Mouse (Mus musculus): ENCODE data around the gene Ercc4.
"Not testable (repeated sequence)": the region's sequence is repeated elsewhere in the genome, so short reads cannot be mapped to it uniquely, and the experiment has no call there.

Gene Ercc4

DNA sequence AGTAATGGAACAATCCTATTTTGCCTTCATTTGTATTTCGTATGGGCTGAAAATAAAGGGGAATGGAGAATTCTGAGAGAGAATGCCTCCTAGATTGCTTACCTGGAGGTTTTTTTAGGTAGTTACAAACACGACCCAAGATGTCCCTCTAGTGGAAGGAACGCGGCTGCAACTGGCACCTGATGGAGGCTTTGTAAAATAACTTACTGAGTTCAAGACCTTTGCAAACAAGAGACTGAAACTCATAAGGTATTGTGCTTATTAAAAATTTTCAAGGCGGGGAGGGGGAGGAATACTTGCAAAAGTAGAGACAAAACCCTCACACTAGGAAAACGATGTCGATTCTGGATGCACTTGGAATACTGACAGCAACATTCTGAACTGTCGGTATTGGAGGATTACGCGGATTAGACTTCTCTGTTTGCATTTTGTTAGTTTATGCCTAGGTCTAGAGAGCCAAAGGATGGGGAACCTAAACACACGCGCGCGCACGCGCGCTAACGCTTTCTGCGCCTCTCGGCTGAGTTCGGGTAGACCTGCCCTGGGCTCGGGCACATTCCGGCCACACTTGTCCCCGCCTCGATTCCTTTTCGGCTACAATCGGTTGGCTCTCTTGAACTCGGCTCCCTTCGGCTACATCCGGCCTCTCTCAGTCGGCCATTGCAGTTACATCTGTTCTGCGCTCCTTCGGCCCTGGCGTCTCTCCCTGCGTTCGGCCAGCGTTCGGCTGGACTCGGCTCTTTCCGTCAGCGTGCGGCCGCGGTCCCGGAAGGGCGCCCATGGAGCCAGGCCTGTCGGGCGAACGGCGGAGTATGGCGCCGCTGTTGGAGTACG is at the start of gene Ercc4:
Gene Ercc4 (plus strand): TSS at position 529 of the 834 bp plus-strand sequence.
- DNase-seq, result peak; percentile 99

DNA sequence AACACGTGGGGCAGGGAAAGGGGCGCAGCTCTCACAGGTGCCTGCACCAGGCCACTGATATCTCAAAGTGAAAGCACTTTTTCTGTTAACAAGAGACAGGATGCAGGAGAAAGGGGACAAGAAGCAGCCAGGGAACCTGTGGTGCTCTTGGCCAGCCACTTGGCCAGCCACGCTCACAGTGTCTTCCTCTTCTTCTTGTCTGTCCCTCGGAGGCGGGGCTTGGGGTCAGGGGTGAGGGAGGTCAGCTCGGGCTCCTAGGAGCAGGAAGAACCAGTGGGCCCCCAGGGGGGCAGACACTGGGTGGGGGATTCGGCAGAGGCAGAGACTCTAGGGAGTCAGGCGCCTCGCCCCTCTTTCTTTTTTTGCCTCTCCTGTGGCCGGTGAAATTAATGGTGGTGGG is 48.4 kb upstream of the Ercc4 start:
- DNase-seq, result peak; percentile 12

DNA sequence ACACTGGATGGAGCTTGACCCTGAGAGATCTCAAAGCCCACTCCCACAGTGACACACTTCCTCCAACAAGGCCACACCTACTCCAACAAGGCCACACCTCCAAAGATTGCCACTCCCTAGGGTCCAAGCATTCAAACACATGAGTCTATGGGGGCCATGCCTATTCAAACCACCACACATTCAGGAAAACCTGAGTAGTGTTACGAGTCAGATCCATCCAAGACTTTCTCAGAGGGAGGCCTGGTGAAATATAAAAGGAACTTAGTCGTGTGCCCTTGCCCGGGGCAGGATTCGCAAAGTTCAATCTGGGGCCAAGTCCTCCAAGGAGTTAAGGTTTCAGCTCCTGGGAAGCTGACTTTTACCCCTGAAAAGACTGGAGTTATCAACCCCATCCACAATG is 35.3 kb upstream of the Ercc4 start:
- DNase-seq, result no peak

DNA sequence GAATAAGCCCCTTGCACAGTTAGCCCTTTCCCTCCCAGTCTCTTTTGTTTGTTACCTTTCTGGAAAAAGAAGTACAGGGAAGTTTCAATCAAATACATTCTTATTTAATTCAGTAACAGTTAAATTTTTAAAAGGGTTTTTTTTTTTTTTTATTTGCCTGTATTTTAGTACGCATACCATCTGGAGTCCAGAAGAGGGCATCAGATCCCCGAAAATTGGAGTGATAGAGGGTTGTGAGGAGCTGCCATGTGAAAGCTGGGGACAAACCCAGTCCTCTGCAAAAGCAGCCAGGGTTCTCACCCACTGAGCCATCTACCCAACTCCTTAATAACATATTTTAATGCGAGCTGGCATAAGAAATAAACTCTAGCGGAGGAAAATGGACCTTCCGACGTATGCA is 29.3 kb upstream of the Ercc4 start:
- DNase-seq, result no peak

DNA sequence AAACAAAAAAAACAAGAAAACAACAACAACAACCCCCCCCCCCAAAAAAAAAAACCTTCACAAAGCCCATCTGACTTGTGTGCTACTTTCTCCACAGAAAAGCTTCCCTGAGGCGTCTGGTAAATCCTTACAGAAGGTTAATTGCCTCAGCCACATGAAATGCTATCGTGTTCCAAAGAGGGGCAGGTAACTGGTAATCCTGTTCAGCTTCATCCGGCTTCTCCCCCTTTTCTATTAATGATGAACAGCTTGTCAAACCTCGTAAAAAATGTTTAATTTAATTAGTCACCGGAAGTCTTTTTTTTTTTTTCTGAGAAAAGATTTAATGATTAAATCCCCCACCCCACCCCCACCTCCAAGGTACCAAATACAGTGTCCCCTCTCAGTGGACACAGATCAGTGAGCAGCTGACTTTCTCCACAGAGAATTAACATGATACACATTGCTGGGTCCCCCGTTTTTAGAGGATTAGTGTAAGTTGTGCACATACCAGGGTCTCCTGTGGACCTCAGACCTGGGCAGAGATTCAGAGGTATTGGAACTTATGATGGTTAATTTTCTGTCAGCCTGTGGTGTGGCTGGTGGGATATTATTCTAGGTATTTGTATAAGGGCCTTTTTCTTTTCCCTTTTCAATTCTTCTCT is 26.2 kb upstream of the Ercc4 start:
- no peak for DNase-seq

DNA sequence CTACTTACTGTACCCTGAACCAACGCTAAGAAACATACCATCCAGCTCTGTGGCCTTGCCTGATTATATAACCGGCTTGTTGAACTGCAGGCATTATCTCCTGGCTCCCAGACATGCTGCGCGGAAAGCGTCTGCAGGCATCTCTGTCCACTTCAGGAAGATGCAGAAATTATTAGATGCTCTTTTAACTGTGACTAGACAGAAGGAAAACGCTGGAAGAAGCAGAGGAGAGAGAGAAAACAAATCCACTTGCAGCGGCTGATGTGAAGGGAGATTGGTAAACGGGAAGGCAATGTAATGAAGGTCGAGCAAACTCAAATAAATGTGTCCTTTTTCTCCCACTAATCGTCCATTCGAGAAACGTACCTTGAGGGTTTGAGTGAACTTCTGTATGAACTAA is 1.1 kb upstream of the Ercc4 start:
- DNase-seq, result no peak

DNA sequence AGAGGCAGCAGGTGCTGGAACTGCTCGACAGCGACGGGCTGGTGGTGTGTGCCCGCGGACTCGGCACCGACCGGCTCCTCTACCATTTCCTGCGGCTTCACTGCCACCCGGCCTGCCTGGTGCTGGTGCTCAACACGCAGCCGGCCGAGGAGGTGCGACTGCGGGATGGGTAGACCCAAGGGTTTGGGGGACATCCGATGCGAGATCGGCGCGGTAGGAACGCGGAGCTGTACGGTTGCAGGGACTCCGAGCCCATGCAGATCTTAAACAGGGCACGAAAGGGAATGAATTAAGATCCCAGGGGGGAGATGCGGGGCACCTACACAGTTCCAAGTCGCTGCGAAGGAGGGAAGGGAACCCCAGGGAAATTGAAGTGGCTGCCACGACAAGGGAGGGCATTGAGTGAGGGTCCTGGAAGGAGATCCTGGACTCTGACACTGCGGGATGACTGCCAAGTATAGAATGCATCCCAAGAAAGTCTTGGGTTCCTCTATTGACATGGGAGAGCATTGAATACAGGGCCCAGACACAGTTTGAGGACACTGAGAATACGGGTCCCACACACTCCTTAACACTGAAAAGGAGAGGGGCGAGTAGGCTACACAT is 609 bp downstream of the Ercc4 start:
- no peak for DNase-seq

DNA sequence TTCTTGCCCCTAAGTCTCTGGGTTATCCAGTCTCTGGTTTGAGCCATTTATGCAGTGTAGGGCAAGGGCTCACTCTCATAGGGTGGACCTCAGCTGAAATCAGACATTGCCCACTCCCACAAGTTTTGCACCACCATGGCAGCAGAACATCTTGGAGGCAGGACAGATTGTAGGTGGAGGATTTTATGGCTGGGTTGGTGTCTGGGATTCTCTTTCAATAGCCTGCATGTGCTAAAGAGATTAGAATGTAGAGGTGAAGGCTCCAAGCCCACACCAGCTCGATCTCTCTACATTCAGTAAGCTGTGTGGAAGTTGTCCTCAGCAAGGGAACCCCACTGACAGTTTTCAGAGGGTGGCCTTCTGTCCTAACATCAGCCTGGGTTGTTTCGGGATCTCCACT is 5.3 kb downstream of the Ercc4 start:
- no peak for DNase-seq

DNA sequence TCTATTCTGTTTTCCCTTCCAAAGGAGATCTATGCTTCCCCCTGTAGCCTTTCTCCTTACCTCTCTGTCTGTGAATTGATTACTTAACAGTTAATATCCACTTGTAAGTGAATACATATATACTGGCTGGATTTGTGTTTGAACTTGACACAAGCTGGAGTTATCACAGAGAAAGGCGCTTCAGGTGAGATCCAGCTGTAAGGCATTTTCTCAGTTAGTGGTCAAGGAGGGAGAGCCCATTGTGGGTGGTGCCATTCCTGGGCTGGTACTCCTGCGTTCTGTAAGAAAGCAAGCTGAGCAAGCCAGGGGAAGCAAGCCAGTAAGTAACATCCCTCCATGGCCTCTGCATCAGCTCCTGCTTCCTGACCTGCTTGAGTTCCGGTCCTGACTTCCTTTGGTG is 6.0 kb downstream of the Ercc4 start:
- not testable (repeated sequence) for DNase-seq

DNA sequence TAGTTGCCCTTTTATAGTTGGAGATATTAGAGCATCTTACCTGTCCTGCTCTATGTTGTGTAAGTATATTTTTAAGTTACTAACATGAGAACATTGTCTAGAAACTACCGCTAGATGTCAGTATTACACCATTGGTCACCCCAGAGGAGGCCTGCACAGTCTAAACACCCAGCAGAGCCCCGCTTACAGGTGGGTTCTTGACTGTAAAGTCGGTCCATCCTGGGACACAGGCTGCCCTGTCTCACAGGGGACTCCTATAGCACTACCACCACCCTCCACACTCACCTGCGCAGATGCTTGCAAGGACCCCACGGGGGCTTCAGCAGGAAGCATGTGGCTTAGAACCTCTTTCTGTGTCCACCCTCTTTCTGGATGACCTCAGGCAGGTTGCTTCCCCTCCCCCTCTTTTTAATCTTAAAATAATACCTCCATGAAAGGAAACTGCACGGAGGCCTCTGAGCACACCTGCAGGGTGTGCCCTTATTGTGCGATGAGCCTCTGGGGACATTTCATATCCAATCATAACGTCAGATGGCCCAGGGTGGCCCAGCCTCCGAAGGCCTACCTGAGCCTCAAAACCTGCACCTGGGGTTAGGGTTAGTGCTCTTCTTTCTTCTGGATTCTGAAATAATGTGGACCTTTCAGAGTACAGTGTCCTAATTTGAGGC is 7.9 kb downstream of the Ercc4 start:
- peak; percentile 43 for DNase-seq

DNA sequence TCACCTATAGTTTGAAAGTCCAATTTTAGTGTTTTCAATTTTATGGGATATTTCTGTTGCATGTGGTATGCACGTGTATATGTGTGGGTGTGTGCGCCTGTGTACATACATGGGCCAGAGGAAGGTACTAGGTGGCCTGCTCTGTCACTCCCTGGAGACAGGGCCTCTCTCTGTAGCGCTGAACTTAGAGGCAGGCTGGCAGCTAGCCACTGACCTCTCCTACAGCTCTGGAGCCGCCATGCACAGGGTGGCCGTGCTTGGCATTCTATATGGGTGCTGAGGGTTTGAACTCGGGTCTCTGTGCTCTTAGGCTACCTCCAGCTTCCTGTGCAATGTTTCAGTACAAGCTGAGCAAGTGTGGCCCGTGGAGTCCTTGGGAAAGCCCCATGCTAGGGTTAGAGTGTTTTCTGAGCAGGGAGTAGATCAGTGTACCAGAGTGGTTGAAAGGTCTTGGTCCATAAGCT is 8.5 kb downstream of the Ercc4 start:
- DNase-seq, result no peak

DNA sequence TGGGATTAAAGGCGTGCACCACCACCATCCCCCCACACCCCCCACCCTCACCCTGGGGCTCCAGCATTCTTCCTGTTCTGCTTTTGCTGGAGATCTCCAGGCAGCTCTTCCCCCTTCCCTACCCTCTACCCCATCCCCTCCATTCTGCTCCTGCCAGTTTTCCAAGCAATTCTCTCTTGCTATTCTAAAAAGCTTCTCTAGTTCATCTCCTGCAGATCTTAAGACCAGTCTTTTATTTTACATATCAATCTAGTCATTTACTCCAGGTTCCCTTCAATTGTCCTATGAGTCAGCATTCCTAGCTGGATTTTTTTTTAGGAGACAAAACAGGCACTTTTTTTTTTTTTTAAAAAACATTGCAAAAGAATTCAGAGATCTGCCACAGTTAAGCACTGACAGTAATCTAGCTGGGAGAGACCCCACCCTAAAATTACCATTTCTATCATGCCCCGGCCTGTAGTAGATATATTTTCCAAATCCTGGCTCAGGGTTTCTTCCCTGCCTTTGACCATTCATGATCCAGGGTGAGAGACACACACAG is 9.3 kb downstream of the Ercc4 start:
- DNase-seq, result no peak

DNA sequence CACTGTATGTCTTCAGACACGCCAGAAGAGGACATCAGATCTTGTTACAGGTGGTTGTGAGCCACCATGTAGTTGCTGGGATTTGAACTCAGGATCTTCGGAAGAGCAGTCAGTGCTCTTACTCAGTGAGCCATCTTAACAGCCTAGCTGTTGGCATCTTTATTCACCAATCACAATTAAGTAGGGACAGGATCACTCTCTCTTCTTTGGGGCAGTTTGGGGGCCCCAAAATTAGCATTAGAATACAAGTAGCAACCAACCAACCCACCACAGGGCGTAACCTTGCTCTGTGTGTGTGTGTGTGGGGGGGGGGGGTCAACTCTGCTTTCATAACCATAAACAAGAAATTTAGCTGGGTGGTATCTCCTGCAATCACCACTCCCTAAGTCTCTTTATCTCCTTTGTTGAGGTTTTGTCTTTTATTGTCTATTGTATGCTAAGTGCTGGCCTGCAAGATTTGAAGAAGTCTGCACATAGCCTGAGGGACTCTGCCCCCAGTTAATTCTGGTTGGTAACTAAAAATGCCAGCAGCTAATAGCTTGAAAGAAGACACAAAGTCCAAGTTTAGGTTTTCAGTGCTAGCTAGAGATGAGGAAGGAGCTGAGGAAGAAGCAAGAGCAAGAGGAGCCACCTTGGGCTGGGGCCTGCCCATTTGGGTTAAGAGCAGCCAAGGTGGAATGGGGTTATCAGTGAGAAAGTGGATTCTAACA is 10.3 kb downstream of the Ercc4 start:
- DNase-seq, result no peak

DNA sequence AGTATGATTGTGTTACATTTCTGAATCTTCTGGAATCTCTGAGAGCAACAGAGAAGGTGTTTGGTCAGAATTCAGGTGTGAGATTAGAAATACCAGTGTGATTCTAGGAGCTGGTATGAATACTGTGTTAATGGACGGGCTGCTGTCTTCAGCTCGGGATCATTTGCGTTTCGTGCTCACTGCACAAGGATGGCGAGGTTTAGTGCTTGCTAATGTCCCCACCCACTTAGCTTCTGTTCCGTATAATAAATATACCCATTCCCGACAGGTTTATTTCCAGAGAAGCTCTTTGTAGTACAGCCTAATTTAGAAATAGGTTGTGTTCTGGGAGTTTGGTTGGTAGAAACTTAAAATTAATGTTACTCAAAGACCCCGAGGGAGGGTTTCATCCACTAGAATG is 15.9 kb downstream of the Ercc4 start:
- DNase-seq, result no peak

DNA sequence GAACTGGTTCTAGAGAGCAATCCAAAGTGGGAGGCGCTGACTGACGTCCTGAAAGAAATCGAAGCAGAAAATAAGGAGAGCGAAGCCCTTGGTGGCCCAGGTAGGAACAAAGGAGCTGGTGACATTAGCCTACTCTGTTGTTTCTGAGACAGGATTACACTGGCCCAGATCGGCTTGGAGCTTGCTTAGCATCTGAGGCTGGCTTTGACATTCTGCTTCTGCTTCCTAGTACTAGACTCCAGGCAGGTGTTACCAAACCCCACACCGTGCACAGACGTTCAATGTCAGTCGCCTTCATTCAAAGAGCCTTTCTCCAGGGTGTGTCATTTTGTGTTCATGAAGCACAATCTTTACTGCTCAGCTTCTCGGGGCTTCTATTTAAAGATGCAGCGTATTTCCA is 18.1 kb downstream of the Ercc4 start:
- DNase-seq, result no peak

DNA sequence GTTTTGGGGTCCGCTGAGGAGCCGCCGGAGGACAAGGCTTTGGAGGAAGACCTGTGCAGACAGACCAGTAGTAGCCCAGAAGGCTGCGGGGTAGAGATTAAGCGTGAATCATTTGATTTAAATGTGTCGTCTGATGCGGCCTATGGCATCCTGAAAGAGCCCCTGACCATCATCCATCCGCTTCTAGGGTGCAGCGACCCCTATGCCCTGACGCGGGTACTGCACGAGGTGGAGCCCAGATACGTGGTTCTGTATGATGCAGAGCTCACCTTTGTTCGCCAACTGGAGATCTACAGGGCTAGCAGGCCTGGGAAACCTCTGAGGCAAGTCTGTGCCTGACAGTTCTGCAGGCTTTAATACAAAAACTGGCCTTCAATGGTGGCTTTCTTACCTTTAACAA is 20.9 kb downstream of the Ercc4 start:
- peak; percentile 77 for DNase-seq

DNA sequence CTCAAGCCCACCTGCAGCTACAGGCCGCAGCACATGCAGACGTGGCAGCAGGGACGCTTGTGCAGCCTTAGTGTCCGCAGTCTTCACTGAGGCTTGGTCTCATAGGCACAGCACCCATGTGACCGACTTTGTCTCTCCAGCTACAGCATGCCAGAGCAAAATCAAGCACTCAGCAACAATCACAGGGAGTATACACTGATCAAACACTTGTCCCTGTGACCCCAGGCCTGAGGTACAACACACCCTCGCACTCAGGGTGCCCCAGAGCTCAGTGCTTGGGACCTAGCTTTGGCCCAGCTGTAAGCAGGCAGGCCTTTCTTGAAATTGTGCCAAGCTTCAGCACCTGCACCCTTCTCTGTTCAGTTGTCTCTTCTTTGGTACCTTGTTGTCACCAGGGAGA is 31.7 kb downstream of the Ercc4 start:
- no peak for DNase-seq

DNA sequence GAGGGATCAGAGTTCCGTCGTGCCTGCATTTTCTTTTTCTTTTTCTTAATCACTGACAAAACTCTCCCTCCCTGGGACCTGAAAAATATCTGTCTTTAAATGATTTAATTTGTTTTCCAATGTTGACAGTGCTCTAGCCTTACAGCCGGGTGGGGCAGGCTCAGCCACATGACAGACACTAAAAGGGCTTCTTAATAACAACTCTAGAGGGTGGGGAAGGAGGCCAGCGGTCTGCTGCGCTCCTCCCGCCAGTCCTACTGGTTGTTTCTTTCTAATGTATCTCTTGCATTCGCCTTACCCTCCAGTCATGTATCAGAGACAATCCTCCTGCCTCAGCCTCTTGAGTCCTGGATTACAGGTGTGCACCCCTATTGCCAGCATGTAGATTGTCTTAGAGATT is 34.4 kb downstream of the Ercc4 start:
- DNase-seq, result no peak

DNA sequence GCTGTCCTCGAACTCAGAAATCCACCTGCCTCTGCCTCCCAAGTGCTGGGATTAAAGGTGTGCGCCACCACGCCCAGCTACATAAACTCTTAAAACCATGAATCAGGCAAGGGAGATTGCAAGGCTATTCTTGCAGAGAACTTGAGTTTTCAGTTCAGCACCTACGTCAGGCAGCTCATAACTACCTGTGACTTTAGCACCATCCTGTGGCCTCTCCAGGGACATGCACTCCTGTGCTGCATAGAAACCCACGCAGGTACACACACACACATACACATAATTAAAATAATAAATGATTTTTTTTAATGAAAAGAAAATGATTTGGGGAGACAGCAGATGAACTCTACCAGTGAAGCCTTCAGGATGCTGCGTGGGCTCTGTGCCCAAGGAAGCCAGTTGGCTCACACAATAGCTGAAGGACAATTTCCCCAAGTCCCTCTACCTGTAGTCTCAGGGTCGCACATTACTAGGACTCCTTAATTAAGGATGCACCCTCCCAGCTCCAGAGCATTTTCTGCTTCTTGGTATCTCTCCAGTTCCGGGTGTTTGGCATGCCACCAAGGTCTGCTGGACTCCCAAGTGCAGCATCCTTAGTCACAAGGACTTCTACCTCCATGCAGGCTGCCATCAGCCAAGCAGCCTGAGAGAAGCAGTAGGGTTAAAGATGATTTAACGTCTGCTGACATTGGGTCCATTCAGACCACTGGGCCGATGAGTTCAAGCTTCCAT is 35.4 kb downstream of the Ercc4 start:
- no peak for DNase-seq

DNA sequence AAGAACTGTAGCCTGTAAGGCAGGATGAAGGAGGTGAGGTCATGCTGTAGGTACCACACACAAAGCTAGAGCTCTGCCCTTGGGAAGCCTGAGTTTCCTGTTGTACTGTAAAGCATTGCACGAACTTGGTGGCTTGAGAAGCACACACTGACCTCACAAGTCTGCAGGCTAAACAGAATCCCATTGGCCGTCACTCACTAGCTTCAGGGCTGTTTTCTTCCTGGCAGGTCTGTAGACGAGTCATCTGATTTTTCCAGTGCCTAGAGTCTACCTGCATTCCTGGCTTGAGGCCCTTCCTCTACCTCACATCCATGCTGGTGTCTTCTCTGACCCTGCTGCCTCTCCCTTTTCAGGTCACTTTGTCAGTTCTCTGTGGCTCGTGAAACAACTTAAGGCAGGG is 36.7 kb downstream of the Ercc4 start:
- no peak for DNase-seq

DNA sequence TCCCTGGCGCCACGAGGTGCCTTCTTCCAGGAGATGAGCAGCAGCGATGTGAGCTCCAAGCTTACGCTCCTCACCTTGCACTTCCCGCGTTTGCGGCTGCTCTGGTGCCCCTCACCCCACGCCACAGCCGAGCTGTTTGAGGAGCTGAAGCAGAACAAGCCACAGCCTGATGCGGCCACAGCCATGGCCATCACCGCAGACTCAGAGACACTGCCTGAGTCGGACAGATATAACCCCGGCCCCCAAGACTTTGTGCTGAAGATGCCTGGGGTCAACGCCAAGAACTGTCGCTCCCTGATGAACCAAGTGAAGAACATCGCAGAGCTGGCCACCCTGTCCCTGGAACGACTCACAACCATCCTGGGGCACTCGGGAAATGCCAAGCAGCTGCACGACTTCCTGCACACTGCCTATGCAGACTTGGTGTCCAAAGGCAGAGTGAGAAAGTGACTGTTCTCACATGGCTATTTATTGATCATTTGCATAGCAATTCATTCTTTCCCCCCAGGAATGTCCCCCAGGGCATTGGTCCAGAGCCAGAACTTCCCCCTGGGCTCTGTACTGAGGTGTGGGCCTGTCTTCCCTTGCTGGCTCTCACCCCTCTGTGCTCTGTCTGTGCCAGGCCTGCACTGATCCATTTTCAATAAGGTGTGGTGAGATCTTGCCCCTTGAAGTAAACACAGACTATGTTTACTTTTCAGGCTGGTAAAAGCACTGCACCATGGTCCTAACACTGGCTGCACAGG is 38.5 kb downstream of the Ercc4 start:
- DNase-seq, result no peak
